Mouse (Mus musculus) left cerebral cortex, postnatal 4 days (tissue): ENCODE measurements around the gene Ttc27. TPM values are rescaled to one million over a fixed set of nuclear protein-coding genes. Genes with fewer than 3 reads are reported as not detected.

Experiments
- DNase-seq: peaks from one replicate; pipeline ENCODE4 v3.0.0-alpha.2; 2022
- intact Hi-C: fragments of 180-260 bp; cut with DNase I; formaldehyde crosslinking; loops from one replicate; pipeline ENCODE4 v1.15.1; 2025
- total RNA-seq, 2 experiments: library from RNA; stranded (reverse); gene quantifications; 2 replicates each; pipeline ENCODE4 v1.2.3; 2021

Gene Ttc27
- total RNA-seq, 2 experiments from 2014 or later: 25.8 to 26.3 TPM

DNA sequence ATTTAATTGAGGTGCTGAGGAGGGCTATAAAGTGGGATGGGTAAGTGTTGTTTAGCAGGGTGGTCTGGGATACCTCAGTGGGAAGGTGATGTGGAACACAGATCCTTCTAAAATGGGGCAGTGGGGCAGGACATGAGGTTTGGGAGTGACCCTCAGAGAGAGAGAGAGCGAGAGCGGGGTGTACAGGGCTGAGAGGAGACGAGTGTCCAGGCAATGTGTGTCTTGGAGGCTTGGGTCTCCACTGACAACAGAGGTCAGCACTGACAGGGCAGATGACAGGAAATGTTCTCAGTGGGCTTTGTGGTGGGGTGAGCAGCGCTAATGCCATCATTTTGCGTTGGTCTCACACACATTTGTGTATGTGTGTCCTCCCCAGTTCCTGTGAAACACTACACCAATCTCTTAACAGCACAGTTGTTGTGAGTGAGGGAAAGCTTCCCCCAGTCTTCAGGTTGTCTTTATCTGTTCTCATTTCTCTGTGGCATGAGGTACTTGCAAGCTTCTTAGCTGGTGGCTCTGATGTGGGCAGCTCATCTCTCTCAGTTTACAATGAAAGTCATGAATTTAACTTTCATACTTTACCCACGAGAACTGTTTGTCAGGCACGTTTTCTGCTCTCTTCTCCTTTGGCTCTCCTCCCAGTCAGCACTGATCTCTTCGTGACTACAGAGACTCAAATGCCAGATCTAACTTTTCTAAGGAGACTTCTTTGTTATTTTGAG lies 35.5 kb downstream of the Ttc27 start:
- intact Hi-C loops: no loop called here
- DNase-seq: no peak

- no peak for DNase-seq
- intact Hi-C loops: no loop called here
Observed at GRCm38 (mm10) chr17:74753628-74754104, 36.1 kb downstream of the Ttc27 start.

DNA sequence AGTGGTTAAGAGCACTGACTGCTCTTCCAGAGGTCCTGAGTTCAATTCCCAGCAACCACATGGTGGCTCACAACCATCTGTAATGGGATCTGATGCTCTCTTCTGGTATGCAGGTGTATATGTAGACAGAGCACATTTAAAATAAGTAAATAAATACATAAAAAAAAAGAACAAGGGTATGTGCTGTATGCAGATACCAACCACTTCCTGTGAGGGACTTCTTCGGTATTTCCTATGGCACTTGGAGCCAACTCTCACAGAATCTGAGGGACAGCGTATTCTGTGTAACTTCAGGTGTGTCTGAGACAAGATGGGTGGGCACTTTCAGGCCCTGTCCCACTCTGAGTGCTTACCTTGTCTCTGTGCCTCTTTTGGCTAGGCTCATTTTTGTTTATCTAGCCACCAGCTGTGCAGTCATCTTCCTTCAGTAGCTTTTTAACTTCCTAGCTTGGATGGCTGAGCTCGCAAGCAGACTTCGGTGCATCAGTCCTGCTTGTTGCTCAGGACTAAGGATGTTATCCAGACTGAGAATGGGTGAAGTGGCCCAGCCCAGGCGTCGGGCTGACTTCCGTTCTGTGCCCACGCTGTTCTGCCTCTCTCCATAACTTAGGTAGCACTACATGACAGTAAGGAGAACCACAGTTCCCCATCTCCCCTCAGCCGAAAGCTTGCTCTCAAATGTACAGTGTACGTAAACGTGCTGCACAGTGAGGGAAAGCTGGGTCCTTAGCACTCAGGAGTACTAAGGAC lies 37.0 kb downstream of the Ttc27 start:
- no peak for DNase-seq
- intact Hi-C loops: no loop called here

GRCm38 (mm10) chr17:74769390-74769811 lies 51.9 kb downstream of the Ttc27 start:
- intact Hi-C loops: no loop called here

DNA sequence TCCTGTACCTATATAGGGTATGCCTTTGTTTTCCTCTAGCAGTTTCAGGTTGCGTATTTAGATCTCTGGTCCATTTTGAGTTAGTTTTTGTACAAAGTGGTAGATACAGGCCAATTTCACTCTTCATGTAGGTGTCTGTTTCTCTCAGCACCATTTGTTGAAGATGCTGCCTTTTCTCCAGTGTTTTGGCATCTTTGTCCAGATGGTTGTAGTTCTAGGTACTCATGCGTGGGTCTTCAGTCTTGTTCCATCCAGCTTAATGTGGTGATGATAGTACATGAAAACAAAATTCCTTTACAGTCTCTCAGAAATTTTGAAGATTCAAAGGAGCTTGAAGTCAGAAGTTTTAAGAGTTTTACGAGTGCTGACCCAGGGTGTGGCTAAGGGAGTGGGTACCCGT lies 54.8 kb downstream of the Ttc27 start:
- intact Hi-C loops: no loop called here
- DNase-seq: no peak

More at GRCm38 (mm10) chr17:74769390-74769811, 51.9 kb downstream of the Ttc27 start:
- no peak for DNase-seq

DNA sequence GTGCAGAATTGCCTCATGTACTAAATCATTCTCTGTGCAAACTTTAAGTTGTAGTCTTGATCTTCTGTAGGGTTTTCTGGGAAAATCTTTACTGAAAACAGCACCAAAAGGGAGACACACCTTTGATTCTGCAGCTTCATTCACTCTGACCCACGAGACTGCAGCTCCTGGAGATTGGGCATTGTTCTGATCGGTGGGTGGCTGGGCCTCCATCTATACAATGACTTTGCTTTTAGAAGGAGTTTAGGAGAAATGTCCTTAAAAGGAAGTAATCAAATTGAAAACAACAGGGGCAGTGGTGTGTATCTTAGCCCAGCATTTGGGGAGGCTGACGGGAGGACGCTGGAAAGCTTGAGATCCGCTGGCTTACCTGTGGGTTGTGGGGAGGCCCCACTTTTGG lies 56.0 kb downstream of the Ttc27 start:
- intact Hi-C loops: no loop called here
- no peak for DNase-seq

- DNase-seq: no peak
- intact Hi-C loops: no loop called here
Observed at GRCm38 (mm10) chr17:74780133-74780532, 62.6 kb downstream of the Ttc27 start.

DNA sequence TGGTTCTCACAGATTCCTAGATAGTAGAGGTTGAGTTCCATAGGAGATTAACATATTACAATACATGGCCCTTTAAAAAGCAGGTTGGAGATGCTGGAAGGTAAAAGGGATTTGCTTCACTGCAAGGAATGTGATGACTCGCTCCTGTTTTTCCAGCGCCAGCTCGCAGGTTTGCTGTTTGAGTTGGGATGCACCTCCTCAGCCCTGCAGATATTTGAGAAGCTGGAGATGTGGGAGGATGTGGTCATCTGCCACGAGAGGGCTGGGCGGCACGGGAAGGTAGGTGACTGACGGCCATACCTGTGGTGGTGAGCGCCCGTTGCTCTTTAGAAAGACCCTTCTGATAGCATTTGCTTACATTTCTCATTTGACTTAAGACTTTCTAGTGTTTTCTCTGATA lies 63.1 kb downstream of the Ttc27 start:
- no peak for DNase-seq
- intact Hi-C loops: no loop called here

GRCm38 (mm10) chr17:74781911-74782310 lies 64.4 kb downstream of the Ttc27 start:
- DNase-seq: no peak
- intact Hi-C loops: no loop called here

DNA sequence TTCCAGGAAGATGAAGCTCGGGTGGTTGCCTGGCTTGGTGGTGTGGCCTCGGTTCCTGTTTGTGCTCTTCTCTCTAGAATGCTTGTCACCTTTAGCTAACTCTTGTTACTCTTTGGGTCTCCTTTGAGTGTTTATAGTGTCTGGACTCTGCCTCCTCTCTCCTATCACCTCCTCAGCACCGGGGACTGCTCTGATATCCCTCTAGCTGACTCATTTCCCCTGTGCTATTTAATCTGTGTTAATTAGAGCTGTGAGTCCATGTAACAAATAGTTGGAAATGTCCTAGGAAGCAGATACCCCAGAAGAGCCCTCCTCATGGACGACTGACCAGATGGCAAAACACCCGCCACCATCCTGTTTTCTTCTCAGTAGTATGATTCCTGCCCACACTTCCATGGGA lies 68.1 kb downstream of the Ttc27 start:
- intact Hi-C loops: no loop called here
- no peak for DNase-seq

GRCm38 (mm10) chr17:74786198-74786734 lies 68.7 kb downstream of the Ttc27 start:
- no peak for DNase-seq
- intact Hi-C loops: no loop called here

DNA sequence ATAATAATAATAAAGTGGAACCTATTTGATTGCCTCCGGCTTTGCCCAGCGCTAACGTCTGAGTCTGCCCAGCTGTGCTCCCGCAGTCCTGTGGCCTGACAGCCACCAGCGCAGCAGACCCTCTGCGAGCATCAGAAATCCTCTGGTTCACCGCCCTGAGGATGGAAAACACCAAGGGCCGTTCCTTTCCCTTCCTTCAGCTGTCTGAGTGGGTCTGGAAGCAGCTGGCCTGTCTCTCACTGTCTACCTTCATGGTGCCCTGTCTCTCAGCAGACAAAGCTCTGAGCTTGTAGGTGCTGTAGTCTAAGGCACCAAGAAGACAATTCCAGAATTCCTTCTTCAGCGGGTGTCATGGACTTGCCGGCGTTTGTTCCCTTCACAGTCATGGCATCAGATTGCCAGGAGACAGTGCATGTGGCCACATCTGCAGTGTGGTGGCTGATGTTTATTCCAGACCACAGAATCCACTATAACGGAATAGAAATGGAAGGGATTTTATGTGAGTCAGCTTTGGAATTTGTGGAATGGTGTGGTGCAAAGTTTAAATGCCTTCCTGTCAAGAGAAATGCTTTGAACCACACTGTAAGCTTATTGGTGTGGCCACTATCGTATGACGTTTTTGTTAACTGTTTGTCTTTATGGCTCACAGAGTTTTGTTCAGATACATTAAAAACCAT lies 78.6 kb downstream of the Ttc27 start:
- intact Hi-C loops: no loop called here
- DNase-seq: no peak

- intact Hi-C loops: no loop called here
- DNase-seq: no peak
Observed at GRCm38 (mm10) chr17:74799865-74800264, 82.3 kb downstream of the Ttc27 start.

- DNase-seq: no peak
- intact Hi-C loops: no loop called here
Observed at GRCm38 (mm10) chr17:74802765-74803164, 85.2 kb downstream of the Ttc27 start.

DNA sequence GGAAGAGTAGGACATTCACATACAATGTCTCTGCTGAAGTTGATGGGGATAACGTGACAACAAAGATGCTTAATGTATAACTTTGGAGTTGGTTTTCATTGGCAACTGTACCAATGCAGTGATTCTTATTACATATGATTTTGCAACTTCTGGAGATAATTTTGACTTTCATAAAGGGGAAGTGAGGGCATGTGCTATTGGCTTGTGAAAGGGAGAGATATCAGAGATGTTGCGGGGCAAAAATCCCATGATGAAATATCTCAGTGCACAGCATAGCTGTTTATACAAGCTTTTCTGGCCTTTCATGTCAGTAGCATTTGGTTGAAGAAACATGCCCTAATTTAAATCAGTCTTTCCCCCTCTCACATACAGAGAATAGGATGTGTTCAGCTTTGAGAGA lies 86.3 kb downstream of the Ttc27 start:
- intact Hi-C loops: no loop called here
- DNase-seq: no peak

DNA sequence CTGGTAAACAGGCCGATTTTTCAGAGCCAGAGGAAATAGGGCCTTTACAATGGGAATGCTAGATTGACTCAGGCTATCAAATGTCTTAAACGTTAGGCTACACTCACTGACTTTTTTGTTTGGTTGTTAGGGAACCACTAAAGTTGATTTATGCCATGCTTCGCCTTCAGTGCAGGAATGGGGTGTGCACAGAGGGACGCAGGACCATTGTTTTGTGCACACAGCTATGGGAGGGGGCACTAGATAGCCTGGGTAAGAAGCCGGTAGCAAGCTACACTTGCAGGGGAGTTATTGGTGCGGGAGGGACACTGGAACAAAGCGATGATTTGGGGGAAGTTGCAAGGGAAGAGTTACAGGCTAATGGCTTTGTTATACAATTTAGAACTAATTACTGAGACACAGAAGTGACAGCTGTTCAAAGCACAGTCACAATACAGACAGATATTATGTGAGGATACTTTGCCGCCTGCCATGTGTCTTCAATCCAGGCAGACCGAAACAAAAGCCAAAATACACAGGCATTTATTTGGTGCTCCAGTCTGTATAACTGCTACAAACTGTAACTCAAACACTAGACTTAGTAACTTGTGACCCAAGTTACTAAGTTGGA lies 86.9 kb downstream of the Ttc27 start:
- DNase-seq: no peak
- intact Hi-C loops: no loop called here

- no peak for DNase-seq
- intact Hi-C loops: no loop called here
Observed at GRCm38 (mm10) chr17:74807509-74808248, 90.1 kb downstream of the Ttc27 start.

GRCm38 (mm10) chr17:74808330-74808729 lies 90.8 kb downstream of the Ttc27 start:
- no peak for DNase-seq
- intact Hi-C loops: no loop called here

DNA sequence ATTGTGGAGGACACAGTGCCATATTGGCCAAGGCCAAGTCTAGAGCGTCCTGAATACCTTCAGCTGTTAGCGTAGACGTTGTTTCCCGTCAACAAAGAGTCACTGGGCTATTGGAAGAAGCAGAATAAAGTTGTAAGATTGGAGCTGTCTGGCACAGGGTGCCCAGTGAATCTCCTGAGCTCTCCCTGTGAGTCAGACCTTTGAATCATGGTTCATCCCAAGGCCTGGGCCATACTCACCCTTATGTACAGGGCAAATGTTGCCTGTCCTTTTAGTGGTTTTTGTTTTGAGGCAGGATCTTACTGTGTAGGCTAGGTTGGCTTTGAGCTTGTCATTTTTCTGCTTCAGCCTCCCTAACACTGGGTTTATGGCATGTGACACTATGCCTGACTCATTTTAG lies 91.4 kb downstream of the Ttc27 start:
- DNase-seq: no peak
- intact Hi-C loops: no loop called here
